Mouse (Mus musculus) limb, embryonic 14.5 days (tissue): ENCODE data around the gene Fign. TPM values are rescaled to one million over a fixed set of nuclear protein-coding genes. Genes with fewer than 3 reads are reported as not detected.

ENCODE experiments used
- ATAC-seq: fragments of 200-750 bp; cut with Nextera tagmentation; 2 replicates; pipeline ENCODE4 v1.8.0; 2017; ENCODE audit warnings: low read depth, moderate number of reproducible peaks, moderate TSS enrichment; ENCODE audit not compliant: low FRiP score
- DNase-seq: peaks from one replicate; pipeline ENCODE4 v3.0.0-alpha.2; 2015; ENCODE audit warnings: low spot score
- H3K27ac ChIP-seq: fragments of 300-500 bp; sonication (generic); replicated peaks from 2 replicates; pipeline ENCODE4 v1.5.1; 2014; ENCODE audit warnings: low read depth, mild to moderate bottlenecking, low read length, moderate library complexity, mixed read lengths
- H3K27me3 ChIP-seq: fragments of 300-500 bp; sonication (generic); 2 replicates; pipeline ENCODE4 v1.6.1; 2014; ENCODE audit warnings: low read length, mixed read lengths; ENCODE audit not compliant: control insufficient read depth, insufficient read depth
- H3K36me3 ChIP-seq: fragments of 300-500 bp; sonication (generic); 2 replicates; pipeline ENCODE4 v1.6.1; 2014; ENCODE audit warnings: mild to moderate bottlenecking, low read length, moderate library complexity, mixed read lengths; ENCODE audit not compliant: control insufficient read depth, insufficient read depth
- H3K4me1 ChIP-seq: fragments of 300-500 bp; sonication (generic); 2 replicates; pipeline ENCODE4 v1.6.1; 2014; ENCODE audit warnings: antibody characterized with exemption, low read length, mixed read lengths; ENCODE audit not compliant: control insufficient read depth, insufficient read depth
- H3K4me2 ChIP-seq: fragments of 300-500 bp; sonication (generic); replicated peaks from 2 replicates; pipeline ENCODE4 v1.6.1; 2014; ENCODE audit warnings: low read depth, mild to moderate bottlenecking, low read length, moderate library complexity; ENCODE audit not compliant: severe bottlenecking
- H3K4me3 ChIP-seq: fragments of 300-500 bp; sonication (generic); replicated peaks from 2 replicates; pipeline ENCODE4 v1.5.1; 2014; ENCODE audit warnings: low read length
- H3K9ac ChIP-seq: fragments of 300-500 bp; sonication (generic); 2 replicates; pipeline ENCODE4 v1.6.1; 2014; ENCODE audit warnings: mild to moderate bottlenecking, low read depth, low read length, moderate library complexity; ENCODE audit not compliant: severe bottlenecking
- H3K9me3 ChIP-seq: fragments of 300-500 bp; sonication (generic); 2 replicates; pipeline ENCODE4 v1.6.1; 2016; ENCODE audit warnings: low read length; ENCODE audit not compliant: control insufficient read depth
- POLR2A ChIP-seq: fragments of 200-500 bp; IDR thresholded peaks from 2 replicates; pipeline ENCODE4 v1.8.0; 2012; ENCODE audit warnings: inconsistent platforms, mild to moderate bottlenecking, moderate library complexity, borderline replicate concordance; ENCODE audit not compliant: insufficient read depth, insufficient read length; ENCODE audit errors: extremely low read depth
- WGBS: fragments of 180-500 bp; shearing (Covaris S2); extraction: QIAGEN DNeasy Blood & Tissue Kit; methylation state at CpG from one replicate; pipeline ENCODE4 v1.1.7; 2014; 5-methylcytosine and 5-hydroxymethylcytosine counted together
- polyA plus RNA-seq, 2 experiments: library from polyadenylated mRNA; depleted of rRNA in 1 of 2; stranded (reverse) in 1 of 2; unstranded in 1 of 2; fragments of >200 nt; fragmentation: Nextera tagmentation in 1 of 2; extraction: Ambion mirVana in 1 of 2; gene quantifications; 2 replicates each; pipeline versions ENCODE4 v1.2.1 to v1.2.3; 2012 to 2014

Gene Fign
- polyA plus RNA-seq, 2 experiments = 2.8 to 4.0 TPM

DNA sequence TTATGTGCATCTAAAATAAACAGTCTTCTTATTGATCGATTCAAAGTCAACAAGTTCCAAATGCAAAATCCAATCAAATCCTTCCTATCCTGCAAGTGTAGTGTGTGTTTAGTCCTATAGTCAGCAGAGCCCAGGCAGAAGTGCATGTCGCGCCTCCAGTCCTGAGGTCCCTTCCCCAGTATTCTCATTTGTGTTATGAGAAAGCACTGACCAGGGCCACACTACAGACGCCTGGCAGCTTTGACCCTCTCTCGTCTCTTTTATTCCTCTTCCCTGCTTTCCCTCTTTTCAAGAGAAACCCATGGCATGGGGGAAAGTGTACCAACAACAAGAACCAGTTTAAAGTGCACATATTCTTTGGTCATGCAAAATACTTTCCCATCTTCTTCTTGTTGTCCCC, 2.3 kb downstream of the Fign start:
- no peak for ATAC-seq
- no peak overlapping the region for H3K27ac ChIP-seq
- H3K27me3 ChIP-seq = no peaks in the 10 kb centered on the region
- DNase-seq = no peak
- H3K4me1 ChIP-seq = peaks cover 3% of the 10 kb centered on the region
- H3K36me3 ChIP-seq = no peaks in the 10 kb centered on the region
- no peaks in the 10 kb centered on the region for H3K9me3 ChIP-seq
- peak overlapping the region; percentile 47 for H3K4me2 ChIP-seq
- H3K9ac ChIP-seq = no peak overlapping the region
- WGBS = 34% methylated on average over 5 of the region's 5 CpGs
- peak overlapping the region; percentile 15 for H3K4me3 ChIP-seq
- TF ChIP-seq POLR2A = no peak

DNA sequence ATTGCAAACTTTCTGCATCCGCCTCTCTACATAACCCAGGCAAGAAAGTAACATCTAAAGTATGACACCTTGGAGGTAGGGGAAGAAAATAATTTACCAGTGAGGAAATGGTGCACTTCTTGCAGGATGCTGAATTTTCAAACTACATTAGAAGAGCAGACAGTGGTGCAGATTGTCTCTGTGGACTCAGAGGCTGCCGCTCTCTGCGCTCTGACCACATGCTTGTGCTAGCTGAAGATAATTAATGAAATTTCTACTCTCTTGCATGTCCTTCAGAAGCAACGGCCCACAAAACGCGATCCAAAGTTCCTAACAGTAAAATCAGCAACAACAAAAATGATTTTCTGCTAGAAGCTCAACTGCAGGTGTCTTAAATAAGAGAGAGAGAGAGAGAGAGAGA, 4.8 kb downstream of the Fign start:
- 73% methylated on average over 6 of the region's 6 CpGs for WGBS
- Histone ChIP-seq H3K9me3 (no peaks in the 10 kb centered on the region), H3K9ac (no peak overlapping the region), H3K4me1 (peaks cover 3% of the 10 kb centered on the region), H3K27me3 (no peaks in the 10 kb centered on the region), H3K4me3 (no peak overlapping the region), H3K27ac (no peak overlapping the region), H3K36me3 (no peaks in the 10 kb centered on the region), H3K4me2 (no peak overlapping the region)
- ATAC-seq (no peak), DNase-seq (no peak)
- no peak for TF ChIP-seq POLR2A

DNA sequence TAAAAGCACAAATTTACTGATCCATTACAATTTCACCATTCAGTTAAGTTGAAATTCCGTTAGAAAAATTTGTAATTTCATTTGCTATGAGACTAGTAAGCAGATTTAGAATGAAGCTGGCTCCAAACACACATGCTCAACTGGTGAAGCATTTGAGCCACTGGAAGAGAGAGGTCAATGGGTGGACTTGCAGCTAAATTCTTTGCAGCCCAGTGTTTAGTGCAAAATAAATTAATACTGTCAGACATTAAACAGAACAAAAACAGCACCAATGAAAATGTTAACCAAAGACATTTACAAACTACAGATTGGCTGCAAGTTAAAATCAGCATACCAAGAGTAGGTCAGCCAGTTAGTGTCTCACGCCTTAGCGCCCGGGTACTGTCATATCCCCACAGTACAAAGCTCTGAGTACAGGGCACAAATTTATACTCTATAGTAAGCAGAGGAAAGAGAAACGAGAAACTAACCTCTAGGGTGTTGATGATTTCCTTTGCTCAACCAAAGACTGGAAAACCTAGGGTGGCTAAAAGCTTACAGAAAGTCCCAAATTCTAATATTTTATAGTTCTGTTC, 13.9 kb downstream of the Fign start:
- H3K9me3 ChIP-seq = no peaks in the 10 kb centered on the region
- no peak overlapping the region for H3K4me3 ChIP-seq
- DNase-seq (no peak), ATAC-seq (no peak)
- H3K27ac ChIP-seq = no peak overlapping the region
- no peaks in the 10 kb centered on the region for H3K27me3 ChIP-seq
- H3K9ac ChIP-seq = no peak overlapping the region
- H3K4me1 ChIP-seq = no peaks in the 10 kb centered on the region; the same call in 1 of the 2 replicates
- H3K4me2 ChIP-seq = no peak overlapping the region
- WGBS = 57% methylated on average over 5 of the region's 5 CpGs
- H3K36me3 ChIP-seq = no peaks in the 10 kb centered on the region
- no peak for TF ChIP-seq POLR2A

DNA sequence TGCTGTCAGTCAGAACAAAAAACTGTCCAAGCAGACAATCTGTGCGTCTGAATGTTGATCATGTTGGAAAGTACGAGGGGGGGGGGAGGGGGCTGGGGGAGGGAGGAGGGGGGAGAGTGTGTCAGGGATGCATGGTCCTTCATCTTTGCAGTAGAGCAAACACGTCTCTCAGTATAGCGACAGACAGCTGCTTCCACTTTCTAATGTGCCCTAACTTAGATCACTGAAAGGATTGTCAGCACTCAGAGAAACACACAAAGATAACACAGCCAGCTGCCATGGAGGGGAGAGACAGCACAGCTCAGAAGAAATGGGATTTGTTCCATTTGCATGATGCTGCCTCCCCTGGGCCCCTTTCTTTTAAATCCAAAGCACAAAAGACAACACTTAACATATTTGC, 18.1 kb downstream of the Fign start:
- H3K4me3 ChIP-seq = no peak overlapping the region
- DNase-seq (no peak), ATAC-seq (no peak)
- no peaks in the 10 kb centered on the region for H3K27me3 ChIP-seq
- H3K9ac ChIP-seq = no peak overlapping the region
- no peak for TF ChIP-seq POLR2A
- H3K9me3 ChIP-seq = no peaks in the 10 kb centered on the region
- no peak overlapping the region for H3K27ac ChIP-seq
- peaks cover 8% of the 10 kb centered on the region; the same call in 1 of the 2 replicates for H3K4me1 ChIP-seq
- no peak overlapping the region for H3K4me2 ChIP-seq
- whole genome bisulfite sequencing = 43% methylated on average over 4 of the region's 4 CpGs
- no peaks in the 10 kb centered on the region for H3K36me3 ChIP-seq

DNA sequence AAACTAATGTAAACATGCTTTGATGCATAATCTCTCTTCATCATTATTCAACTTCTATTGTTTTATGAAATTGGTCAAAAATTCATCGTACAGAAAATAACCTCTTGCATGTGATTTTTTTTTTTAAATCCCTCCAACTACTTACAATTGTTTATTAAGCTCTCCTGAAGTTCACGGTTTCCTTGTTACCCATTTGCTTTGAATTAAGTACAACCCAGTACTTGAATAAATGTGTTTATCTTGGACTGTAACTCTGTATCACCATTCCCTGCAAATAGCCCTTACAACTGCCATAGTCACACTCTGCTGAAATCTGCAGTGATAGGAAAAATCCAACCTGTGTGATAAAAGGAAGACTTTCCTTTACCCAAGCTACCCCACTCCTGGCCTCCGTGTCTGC, 19.3 kb downstream of the Fign start:
- no peak for DNase-seq
- Histone ChIP-seq H3K27me3 (no peaks in the 10 kb centered on the region), H3K4me1 (peaks cover 9% of the 10 kb centered on the region; the same call in 1 of the 2 replicates), H3K4me2 (no peak overlapping the region), H3K9ac (no peak overlapping the region), H3K27ac (no peak overlapping the region), H3K9me3 (no peaks in the 10 kb centered on the region), H3K36me3 (no peaks in the 10 kb centered on the region), H3K4me3 (no peak overlapping the region)
- ATAC-seq = no peak
- 46% methylated on average over 3 of the region's 3 CpGs for WGBS
- TF ChIP-seq POLR2A = no peak
